Mouse (Mus musculus) mesoderm, embryonic 11.5 days (tissue): ENCODE measurements around the gene Canx.
A peak's percentile ranks its signal among the peaks of the same experiment; 100 is the strongest.
"Not testable (repeated sequence)": the region's sequence is repeated elsewhere in the genome, so short reads cannot be mapped to it uniquely, and the experiment has no call there.

Experiments
- DNase-seq: peaks from one replicate; pipeline ENCODE4 v3.0.0-alpha.2; 2012; ENCODE audit warnings: low read depth, low spot score

Canx gene

DNA sequence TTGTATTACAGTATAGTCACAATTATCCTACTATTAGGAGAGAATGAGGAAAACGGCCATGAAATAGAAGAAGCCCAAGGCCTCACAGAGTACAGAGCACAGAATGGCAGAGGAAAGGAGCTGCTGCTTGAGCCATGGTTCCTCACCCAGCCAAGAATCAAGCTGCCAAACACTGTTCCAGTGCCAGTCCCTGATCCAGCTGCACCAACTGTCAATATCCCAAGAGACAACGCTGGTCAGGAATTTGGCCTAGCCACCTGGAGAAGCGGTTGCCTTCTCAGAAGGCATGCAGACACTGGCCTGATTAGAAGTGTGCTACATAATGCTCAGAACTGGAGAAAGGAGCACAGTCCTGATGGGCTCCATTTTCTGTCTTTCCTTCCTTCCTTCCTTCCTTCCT is 7.7 kb upstream of the Canx start:
- DNase-seq, result no peak

DNA sequence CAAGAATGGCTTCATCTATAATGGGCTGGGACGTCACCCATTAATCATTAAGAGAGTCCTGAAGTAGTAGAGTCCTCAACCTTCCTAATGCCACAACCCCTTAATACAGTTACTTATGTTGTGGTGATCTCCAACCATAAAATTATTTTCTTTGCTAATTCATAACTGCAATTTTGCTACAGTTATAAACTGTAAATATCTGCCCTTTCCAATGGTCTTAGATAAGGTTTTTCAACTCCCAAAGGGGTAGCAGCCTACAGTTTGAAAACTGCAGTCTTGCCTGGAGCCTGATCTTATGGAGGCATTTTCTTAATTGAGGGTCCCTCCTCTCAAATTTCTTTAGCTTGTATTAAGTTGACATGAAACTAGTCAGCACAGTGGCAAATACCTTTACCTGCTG is 3.9 kb upstream of the Canx start:
- no peak for DNase-seq

DNA sequence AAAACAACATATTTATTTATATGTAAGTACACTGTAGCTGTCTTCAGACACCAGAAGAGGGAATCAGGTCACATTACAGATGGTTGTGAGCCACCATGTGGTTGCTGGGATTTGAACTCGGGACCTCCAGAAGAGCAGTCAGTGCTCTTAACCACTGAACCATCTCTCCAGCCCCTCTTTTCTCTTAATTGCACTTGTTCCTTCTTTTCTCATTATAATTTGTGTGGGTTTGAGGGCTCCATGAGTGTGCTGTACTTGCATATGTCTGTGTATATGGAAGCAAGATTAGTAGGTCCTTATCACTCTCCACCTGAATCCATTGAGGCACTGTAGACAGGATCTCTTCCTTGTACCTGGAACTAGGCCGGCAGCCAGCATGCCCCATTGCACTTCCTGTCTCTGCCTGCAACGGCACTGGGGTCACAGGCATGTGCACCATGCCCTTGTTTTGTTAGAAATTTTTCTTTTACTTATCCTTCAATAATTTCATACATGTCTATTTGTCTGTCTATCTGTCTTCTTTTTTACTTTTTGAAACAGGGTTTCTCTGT is 2.7 kb upstream of the Canx start:
- no peak for DNase-seq

DNA sequence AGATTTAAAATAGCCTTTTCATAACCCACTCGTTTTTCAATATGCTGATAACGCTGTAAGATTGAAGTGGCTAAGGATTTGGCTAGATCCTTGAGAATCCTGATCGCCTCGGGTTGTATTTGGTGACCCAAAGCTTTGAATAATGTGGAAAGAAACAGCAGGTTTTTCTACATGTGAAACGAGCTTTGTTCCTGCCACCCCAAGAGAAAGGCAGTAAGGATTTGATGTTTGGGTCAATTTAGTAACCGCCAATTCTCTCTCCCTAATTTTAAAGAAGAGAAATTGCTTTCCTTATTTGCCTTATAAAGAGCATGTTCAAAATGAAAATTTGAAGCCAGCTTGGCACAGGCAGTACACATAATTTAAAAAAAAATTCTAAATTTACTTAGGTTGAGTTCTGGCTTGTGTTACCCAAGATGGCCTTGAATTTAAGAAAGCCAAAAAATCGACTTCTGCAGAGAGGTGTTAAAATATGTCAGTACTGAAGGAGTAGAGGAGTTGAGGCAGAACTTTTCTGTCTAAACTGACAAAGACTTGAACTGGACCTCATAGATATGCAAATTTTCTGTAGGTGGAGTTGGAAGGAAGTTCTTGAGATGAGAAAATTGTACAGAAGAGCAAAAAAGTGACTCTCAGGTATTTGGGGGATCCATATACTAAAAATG is 961 bp upstream of the Canx start:
- DNase-seq, result no peak

DNA sequence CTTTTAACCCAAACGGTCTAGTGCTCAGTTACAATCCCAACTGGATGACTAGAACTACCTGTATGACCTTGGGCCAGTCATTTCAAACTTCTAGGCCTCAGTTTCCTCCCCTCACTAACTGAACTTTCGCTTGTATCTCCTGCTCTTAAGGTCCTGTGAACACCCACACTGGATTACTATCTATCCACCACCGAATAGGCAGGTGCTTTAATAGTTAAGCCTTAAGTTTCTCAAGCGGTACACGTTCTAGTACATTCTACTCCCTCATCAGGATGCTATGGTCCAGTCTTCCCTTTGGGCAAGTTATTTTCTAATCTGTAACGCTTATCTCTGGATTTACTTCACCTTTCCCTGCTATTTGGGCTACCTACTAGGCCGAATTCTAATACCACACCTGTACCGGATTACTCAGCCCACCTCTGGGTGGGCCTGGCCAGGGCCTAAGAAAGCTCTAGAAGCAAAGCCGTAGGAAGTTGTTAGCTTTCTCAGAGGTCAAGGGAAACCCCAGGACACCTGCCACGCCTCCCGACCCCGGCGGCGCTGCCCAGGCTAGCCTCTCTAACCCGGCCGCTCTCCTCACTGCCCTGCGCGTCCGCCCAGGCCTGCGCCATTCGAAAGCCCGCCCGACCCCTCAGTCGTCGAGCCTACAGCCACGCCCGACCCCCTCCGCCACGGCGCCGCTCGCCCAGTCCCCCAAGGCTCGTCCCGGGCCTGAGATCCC is 562 bp downstream of the Canx start:
- no peak for DNase-seq

DNA sequence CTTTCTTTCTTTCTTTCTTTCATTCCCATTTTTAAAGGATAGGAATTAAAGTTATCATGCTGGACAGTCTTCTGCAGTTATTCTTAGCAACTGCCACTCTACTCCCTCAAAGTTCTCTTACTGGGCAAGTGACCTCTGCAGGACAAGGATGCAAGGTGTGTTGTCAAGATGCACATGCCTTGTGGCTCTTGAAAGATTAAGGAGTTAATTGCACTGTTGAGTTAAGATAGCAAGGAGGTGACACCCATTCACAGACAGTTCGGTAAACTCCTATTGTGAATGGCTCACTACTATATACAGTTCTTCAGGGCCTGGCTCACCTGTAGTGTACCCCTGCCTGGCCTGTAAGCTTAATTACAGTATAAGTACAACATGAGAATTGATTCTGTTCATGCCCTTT is 1.6 kb downstream of the Canx start:
- no peak for DNase-seq

DNA sequence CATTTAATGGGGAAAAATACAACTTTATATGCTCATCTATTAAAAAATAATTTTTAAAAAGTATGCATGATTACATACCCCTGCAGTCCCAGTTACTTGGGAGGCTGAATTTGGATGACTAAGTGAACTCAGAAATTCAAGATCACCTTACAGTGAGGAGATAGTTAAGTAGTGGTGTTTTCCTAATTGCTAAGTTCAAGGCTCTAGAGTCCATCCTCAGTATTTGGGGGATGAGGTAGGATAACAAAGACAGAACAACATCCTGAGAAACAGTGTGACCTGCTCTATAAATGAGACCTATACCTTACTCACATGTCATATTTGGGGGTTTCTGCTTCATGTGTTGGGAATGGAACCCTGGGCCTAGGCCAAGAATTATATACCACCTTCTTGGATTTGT is 3.1 kb downstream of the Canx start:
- no peak for DNase-seq

DNA sequence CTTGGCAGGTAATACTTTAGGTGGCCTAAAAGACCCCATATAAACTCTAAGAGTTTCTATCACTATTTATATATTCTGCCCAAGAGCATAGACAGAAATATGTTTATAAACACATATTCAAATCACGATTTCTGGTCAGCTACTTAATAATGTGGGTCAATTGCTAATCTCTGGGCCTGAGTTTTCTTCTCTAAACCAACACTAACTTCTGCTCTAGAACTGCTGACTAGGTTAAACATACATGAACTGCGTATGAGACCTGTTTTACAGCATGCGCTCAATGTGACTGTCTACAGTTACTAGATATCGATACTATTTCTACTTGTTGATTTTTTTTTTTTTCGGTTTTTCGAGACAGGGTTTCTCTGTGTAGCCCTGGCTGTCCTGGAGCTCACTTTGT is 4.2 kb downstream of the Canx start:
- DNase-seq, result no peak

DNA sequence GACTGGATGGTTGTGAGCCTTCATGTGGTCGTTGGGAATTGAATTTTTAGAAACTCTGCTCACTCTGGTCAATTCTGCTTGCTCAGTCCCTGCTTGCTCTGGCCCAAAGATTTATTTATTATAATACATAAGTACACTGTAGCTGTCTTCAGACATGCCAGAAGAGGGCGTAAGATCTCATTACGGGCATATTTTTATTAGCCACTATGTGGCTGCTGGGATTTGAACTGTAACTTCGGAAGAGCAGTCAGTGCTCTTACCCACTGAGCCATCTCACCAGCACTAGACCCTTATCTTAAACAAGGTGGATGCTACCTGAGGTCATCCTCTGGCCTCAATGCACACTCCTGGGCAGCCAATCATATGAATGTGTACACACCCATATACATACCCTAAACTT is 6.1 kb downstream of the Canx start:
- DNase-seq, result not testable (repeated sequence)

DNA sequence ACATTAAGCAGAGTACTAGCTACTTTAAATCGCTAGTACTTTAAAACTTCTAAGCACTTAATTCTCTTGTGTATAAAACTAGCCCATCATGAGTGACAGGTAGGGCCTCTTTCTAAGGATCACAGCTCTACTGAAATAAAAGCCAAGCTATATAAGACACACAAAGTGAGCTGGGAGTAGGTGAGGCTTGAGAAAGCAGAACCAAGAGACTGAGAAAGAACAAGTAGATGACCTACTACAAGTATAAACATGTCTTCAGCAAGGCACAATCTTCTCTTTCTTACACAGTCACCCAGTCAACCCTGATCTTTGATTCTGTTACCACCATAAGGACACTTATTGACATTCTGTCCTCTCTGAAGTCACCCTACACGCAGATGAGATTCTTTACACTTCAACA is 12.7 kb downstream of the Canx start:
- DNase-seq, result no peak

DNA sequence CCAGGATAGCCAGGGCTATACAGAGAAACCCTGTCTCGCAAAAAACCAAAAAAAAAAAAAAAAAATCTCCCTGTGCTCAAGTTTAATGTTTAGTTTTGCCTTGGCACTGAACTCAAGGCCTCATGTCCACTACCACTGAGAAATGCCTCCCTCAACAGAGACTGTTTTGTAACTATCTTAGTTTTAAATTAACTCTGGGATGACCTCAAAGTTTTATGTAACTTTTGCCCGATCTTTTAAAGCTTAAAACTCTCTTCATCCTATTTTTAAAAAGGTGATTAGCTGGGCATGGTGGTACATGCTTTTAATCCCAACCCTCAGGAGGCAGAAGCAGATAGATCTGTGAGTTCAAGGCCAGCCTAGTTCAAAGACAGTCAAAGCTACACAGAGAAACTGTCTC is 22.1 kb downstream of the Canx start:
- no peak for DNase-seq

DNA sequence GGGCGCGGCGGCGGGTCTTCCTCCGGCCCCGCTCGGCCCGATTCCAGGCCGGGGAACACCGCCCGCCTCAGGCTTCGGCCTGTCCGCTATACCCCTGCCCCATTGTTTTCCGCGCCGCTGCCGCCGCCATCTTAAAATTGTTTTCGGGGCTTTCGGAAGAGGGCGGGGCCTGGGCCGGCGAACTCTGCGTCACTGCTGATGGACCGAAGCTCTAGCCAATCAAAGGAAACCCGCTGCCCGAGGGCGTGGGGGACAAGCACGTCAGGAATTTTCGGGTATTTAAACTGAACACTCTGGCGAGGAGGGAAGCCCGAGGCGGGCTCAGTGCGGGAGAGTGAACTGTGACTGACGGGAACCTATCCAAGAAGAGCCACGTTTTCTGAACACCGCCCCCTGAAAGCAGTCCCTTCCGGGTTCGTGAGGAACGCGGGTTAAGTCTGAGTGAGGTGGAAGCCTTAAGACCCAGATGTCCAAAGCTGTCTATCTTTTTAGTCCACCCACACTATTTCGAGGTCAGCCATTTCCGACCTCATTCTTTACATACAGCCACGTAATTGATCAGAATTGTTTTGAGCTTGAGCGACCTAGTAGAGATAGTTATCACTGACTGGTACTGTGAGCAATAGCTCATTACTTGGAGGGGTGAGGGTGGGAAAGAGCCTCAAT is 33.1 kb downstream of the Canx start, which contains the start of gene Maml1:
Gene Maml1 (minus strand): TSS at position 122 of the 666 bp plus-strand sequence.
- DNase-seq, result peak; percentile 99

DNA sequence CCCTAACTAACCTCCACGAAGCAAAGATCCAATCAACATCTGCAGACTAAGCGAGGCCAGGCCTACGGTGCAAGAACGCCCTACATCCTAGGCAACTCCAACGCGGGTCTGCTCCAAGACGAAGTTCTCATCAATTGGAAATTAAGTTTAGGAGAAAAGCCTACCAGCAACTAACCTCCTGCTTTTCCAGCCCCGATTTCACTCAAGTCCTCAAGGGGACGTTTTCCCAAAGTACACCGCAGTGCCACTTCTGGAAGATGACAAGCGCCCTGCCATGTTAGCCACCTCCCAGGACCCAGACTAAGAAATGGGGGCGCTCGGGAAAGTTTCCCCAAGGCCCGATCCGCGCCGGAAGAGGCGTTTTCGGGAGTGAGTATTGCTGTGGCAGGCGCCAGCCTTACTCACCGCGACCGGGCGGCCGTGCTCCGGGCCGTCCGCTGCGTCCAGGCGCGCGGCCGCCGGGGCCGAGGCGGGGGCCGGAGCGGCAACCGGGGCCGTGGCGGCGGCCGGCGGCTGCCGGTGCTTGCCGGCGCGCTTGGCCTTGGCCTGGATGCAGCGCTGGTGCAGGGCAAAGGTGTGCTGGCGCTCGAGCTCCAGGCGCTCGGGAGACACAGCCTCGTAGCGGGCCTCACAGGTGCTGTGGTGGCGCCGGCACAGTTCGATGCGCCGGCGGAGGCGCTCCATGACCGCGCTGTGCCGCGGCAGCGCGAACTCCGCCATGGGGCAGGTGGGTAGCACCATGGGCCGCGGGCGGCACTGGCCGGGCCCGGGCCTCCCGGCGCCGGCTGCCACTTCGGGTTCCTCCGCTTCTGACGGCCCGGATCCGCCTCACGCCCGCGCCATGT is 33.9 kb downstream of the Canx start:
- DNase-seq, result peak; percentile 54

DNA sequence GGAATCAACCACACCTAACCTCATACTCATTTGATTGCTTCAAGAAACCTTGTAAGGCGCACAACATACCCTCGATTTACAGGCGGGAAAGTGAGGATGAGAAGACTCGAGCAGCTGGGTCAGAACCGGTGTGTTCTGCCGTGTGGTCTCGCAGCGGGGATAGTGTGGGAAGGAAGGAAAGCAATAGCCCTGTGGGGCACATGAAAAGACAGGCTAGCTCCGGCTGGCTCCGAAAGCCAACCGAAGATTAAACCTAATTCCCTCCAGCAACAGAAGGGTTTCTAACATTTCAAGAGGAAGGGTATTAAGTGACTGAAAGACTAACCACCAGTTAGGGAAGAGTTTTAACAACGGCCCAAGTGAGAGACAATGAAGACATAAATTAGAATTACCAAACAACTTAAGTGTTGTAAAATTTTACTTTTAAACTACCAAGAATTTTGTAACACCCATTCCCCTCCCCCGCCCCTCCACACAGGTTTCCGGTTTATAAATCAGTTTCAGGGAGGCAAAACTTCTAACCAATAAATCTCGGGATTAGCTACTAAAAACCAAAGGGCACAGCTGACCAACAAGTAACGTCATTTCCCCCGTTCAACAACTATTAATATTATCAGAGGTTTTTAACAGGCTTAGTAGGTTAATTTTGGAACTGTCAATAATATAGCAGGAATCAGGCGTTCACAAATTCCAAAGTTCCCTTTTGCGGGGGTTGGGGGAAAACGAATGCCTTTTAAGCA is 34.8 kb downstream of the Canx start:
- peak; percentile 29 for DNase-seq

DNA sequence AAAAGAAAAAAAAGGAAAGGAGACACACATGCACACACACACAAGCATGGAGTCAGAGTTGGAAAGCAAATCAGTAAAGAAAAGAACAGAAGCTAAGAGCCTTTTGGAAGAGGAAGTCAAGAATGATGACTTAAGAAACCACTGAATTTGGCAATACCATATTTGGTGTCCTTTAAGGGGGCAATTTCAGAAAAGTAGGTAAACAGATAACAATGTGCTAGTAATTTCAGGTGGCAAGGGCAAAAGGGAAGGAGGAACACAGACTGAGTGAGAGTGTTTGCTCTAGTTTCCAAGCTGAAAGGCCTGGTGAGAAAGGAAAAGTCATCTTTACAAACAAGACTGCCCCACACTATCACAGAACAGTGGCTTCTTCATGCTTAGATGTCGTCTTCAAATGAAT is 39.0 kb downstream of the Canx start:
- DNase-seq, result no peak

DNA sequence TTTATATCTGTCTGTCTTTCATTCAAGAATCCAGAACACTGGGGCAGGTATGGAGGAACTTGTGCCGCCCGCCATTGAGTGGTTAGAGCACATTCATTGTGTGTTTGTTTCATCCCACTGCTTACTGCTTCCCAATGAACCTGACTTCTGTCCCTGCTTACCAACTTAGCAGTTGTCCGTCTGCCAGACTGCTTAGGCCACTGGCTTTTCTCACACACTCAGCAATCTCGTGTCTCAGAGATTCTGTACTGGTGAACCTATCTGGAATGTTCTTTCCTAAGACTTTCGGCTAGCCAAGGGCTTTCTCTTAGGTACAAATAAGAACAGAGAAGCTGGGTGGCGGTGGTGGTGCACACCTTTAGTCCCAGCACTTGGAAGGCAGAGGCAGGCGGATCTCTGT is 39.8 kb downstream of the Canx start:
- no peak for DNase-seq

DNA sequence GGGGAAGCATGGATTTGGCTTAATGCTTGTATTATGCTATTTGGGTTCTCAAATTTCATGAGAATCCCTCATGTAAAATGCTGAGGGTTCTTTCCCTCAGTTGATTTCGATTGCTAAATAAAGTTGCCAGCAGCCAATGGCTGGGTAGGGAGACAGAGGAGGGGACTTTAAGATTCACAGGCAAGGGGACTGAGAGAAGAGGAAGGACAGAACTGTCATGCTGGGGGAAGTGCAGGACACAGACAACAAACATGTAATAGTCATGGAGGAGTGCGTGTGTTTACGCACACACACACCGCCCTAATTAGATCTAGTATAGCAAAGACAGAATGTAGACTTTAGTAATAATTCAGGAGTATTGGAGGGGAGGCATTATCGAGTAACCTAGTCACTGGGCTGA is 40.2 kb downstream of the Canx start:
- DNase-seq, result no peak

DNA sequence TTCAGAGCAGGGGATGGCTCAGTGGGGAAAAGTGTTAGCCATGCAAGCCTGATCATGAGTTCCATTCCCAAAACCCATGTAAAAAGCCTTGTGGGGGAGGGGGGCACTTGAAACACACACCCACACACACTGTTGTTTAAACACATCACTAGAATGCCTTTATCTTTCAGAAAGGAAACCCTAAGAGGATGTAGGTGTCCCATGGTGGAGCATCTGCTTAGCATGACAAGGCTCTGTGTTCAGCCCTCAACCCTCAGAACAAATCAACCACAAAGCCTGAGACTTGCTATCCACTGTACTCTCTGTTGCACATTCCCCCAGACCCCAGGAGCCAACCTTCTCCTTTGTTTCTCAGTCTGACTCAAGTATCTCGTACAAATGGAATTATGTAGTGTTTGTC is 45.4 kb downstream of the Canx start:
- no peak for DNase-seq

DNA sequence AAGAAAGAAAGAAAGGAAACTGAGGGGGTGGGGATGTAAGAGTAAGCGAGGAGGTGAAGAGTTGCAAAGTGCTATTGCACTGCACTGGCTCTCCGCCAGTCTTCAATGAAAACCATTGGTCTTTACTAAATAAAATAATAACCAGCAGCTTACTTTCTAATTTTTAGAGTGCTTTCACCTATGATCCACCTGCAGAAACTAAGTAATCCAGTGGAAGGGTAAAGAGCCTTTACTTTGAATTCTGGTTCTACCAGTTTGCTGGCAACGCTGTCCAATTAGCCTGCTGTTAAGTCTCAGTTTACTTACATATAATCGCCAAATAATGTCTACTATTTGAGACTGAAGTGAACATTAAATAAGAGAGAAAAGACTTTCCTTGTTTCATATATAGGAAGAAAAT is 46.5 kb downstream of the Canx start:
- no peak for DNase-seq

DNA sequence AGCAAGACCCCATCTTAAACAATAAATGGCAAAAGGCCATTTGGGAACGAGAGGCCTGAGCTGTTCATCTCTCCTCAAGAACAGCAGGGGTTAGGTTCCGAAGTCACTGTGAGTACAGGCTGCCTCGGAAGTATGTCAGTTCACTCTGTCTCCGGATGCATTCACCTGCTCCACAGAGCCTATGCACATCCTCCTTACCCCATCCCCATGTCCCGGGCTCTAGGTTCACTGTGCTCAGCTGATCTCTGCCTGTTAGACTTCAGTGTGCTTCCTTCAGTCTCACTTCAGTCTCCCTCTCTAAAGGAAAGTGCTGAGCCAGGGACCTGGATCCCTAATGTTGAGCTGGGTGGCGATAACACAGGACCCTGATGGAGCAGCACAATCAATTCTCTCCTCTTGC is 47.8 kb downstream of the Canx start:
- DNase-seq, result no peak

DNA sequence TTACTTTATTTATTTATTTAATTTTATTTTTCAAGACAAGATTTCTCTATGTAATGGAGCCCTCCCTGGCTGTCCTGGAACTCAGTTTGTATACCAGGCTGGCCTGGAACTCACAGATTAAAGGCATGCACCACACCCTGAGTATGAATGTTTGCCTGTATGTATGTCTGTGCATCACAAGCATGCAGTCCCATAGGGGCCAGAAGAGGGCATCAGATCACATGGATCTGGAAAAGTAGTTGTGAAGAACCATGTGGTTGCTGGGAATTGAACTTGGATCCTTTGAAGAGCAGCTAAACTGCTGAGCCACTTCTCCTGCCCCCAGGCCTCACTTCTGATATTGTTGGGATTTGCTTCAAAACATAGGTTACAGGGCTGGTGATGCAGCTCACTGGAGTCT is 48.4 kb downstream of the Canx start:
- no peak for DNase-seq
